Mouse (Mus musculus) right cerebral cortex, postnatal 10 days (tissue): ENCODE results near the gene Reep1.
"Not testable (repeated sequence)": the region's sequence is repeated elsewhere in the genome, so short reads cannot be mapped to it uniquely, and the experiment has no call there.

Experiments
- DNase-seq, 2 experiments: peaks; one replicate each; pipeline ENCODE4 v3.0.0; 2021; ENCODE audit warnings: low spot score in 2 of 2

The Reep1 gene

DNA sequence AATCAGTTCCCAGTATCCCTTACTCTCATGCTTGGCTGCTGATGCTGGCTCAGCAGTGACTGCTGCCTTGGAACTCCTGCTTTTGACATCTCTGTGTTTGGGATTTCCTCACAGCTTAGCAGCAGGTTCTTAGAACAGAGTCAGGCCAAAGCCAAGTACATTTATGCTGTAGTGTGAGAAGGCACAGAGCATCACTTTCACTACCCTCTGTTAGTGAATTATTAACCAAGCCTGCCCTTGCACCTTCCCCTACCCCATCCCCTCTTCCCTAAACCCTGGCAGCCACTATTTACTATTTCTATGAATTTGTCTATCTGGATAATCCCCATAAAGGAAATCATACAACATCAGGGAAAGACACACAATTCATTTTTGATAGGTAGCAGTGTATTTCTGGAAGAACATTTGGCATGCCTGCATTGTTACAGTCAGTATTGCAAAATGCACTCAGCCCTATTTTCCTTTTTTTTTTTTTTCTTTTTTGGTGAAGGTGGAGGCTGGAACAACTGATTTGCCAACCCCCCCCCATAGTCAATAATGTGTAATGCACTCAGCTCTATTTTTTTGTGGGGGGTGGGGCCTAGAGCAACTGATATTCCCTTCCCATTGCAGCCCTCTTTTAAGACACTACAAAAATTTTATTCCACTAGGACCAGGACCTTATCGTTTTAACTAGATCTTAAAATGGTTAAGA is 133.4 kb downstream of the Reep1 start:
- no peak for DNase-seq

DNA sequence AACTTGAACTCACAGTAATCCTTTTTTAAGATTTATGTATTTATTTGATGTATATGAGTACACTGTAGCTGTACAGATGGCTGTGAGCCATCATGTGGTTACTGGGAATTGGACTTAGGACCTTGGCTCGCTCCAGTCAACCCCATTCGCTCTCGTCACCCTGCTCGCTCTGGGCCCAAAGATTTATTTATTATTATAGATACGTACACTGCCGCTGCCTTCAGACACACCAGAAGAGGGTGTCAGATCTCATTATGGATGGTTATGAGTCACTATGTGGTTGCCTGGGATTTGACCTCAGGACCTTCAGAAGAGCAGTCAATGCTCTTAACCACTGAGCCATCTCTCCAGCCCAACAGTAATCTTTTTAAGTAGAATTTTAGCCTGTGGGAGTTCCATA is 139.5 kb downstream of the Reep1 start:
- not testable (repeated sequence) for DNase-seq
